In the genomic region with DNA sequence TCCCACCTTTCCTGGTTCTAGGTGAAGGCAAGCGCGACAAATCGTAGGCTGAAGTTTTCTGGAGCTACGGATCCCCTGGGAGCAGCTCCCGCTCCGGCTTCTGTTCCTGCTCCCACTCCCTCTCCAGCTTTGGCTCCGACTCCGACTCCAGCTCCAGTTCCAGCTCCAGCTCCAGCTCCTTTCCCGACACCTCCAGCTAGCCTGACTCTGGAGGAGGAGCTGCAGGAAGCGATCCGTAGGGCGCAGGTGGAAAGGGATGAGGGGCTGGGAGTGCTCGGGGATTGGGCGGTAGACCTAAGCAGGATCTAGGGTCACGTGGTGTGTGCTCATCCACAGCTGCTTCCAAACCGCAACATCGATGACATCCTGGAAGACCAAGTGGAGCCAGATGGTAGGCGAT, we compare ENCODE assay signal across 8 mouse cellular contexts. TPM values are rescaled to one million over a fixed set of nuclear protein-coding genes. Genes with fewer than 3 reads are reported as not detected.
DNase-seq lines count a peak whose midpoint lies in the region; ATAC-seq and TF ChIP-seq lines count a peak whose summit lies in the region.

No protein-coding gene starts in this region.

- H3K4me1 ChIP-seq in heart, adult 2 months (ENCODE audit: control insufficient read depth, insufficient read depth, low read length): peaks cover 16% of the 10 kb centered on the region
- H3K4me1 ChIP-seq in liver, embryonic 15.5 days (replicated peaks): peaks cover 16% of the 10 kb centered on the region

- H3K36me3 ChIP-seq in heart, adult 2 months (ENCODE audit: control insufficient read depth, insufficient read depth, low read length): no peaks in the 10 kb centered on the region; the same call in 1 of the 2 replicates
- no peaks in the 10 kb centered on the region for H3K36me3 ChIP-seq in liver, embryonic 15.5 days (replicated peaks)

- H3K79me2 ChIP-seq in heart, adult 2 months (replicated peaks; ENCODE audit: control insufficient read depth, insufficient read depth, low read length): no peaks in the 10 kb centered on the region

- H3K4me3 ChIP-seq in heart, adult 2 months: no peak overlapping the region
- H3K4me3 ChIP-seq in layer of hippocampus, adult 2 months: peak overlapping the region; percentile 51
- H3K4me3 ChIP-seq in liver, embryonic 15.5 days (replicated peaks): peak overlapping the region; percentile 45; the same call in 1 of the 2 replicates

- ATAC-seq in liver, embryonic 15.5 days (ENCODE audit: insufficient read depth): no peak

- no peaks in the 10 kb centered on the region for H3K27me3 ChIP-seq in heart, adult 2 months (ENCODE audit: control insufficient read depth, insufficient read depth, low read length)
- peaks cover 28% of the 10 kb centered on the region for H3K27me3 ChIP-seq in liver, embryonic 15.5 days

- peak overlapping the region; percentile 59 for H3K4me2 ChIP-seq in liver, embryonic 15.5 days

- H3K9ac ChIP-seq in heart, adult 2 months (ENCODE audit: low read depth, low read length): peak overlapping the region; percentile 16; the same call in 1 of the 2 replicates
- no peak overlapping the region for H3K9ac ChIP-seq in liver, embryonic 15.5 days

- TF ChIP-seq CTCF in heart, adult 2 months (IDR thresholded peaks at IDR 0.05): no peak
- TF ChIP-seq CTCF in layer of hippocampus, adult 2 months (conservative IDR thresholded peaks at IDR 0.05): no peak

- H3K9me3 ChIP-seq in liver, embryonic 15.5 days (replicated peaks): no peaks in the 10 kb centered on the region

- H3K27ac ChIP-seq in heart, adult 2 months: no peak overlapping the region
- H3K27ac ChIP-seq in layer of hippocampus, adult 2 months: peak overlapping the region; percentile 63
- no peak overlapping the region for H3K27ac ChIP-seq in liver, embryonic 15.5 days (replicated peaks)

- 35% methylated on average over 18 of the region's 18 CpGs for WGBS in heart, adult 2 months
- 17% methylated on average over 18 of the region's 18 CpGs for WGBS in liver, embryonic 15.5 days (ENCODE audit: insufficient replicate concordance)

- peak; percentile 31 to 42 for DNase-seq in heart, adult 2 months
- no peak for DNase-seq in heart, adult 8-10 months (ENCODE audit: low spot score)
- DNase-seq in cerebellum, postnatal 10 days: peak; percentile 78 to 80
- DNase-seq in frontal cortex, postnatal 25 days (ENCODE audit: low spot score in 2 of 2): peak; percentile 46 to 51
- peak; percentile 67 to 76 for DNase-seq in layer of hippocampus, adult 2 months (ENCODE audit: low spot score in 2 of 2)
- peak; percentile 60 for DNase-seq in right cerebral cortex, postnatal 14 days
- DNase-seq in spleen, postnatal 14 days (ENCODE audit: low spot score in 2 of 2): no peak

- intact Hi-C loops in heart, adult 2 months (cut with DNase I): loop anchor here (5.0 kb wide), 1 partner anchor 38 kb away; a partner anchor contains a TSS

- no peak for TF ChIP-seq POLR2A in heart, adult 2 months (IDR thresholded peaks at IDR 0.05; ENCODE audit: insufficient read depth, low read depth, low read length)

- no peak for TF ChIP-seq EP300 in heart, adult 2 months (IDR thresholded peaks at IDR 0.05; ENCODE audit: insufficient read depth, low read depth, low read length)

RNA-seq across cellular contexts. Expression of a gene that starts 4.4 kb away (rescaled TPM):
- total RNA-seq in heart, adult 2 months (2021): 1 to 10 TPM; 3.8 to 4.0 TPM
- 11.3 and 12.0 TPM in 2 replicates for polyA plus RNA-seq in heart, adult 2 months (2012; rRNA removed)
- total RNA-seq in heart, adult 8-10 months (2022): 1 to 10 TPM; 2.0 to 5.9 (median 5.1) TPM
- total RNA-seq in layer of hippocampus, adult 2 months (2021): 1 to 10 TPM; 1.2 to 4.8 TPM
- 0.91 and 1.2 TPM in 2 replicates for polyA plus RNA-seq in liver, embryonic 15.5 days (2015; fragmentation: Nextera tagmentation; extraction: Ambion mirVana)

RNA-seq across cellular contexts. Expression of a gene that starts 16.9 kb away (rescaled TPM):
- total RNA-seq in heart, adult 2 months (2021): 10 to 100 TPM; 25.0 to 25.5 TPM
- 30.5 and 30.9 TPM in 2 replicates for polyA plus RNA-seq in heart, adult 2 months (2012; rRNA removed)
- total RNA-seq in heart, adult 8-10 months (2022): 10 to 100 TPM; 17.8 to 27.2 (median 26.2) TPM
- 1 to 10 TPM; 6.1 to 7.4 TPM for total RNA-seq in layer of hippocampus, adult 2 months (2021)
- polyA plus RNA-seq in liver, embryonic 15.5 days (2015; fragmentation: Nextera tagmentation; extraction: Ambion mirVana): 2.8 and 3.8 TPM in 2 replicates

RNA-seq across cellular contexts. Expression of a gene that starts 22.0 kb away (rescaled TPM):
- under 1 TPM; 0.50 to 0.60 TPM for total RNA-seq in heart, adult 2 months (2021)
- polyA plus RNA-seq in heart, adult 2 months (2012; rRNA removed): 1.1 and 1.9 TPM in 2 replicates
- 1 to 10 TPM in 1 of 4 experiments, under 1 TPM in 3; 0.19 to 1.5 (median 0.58) TPM for total RNA-seq in heart, adult 8-10 months (2022)
- under 1 TPM; 0.13 to 0.25 TPM for total RNA-seq in layer of hippocampus, adult 2 months (2021)
- polyA plus RNA-seq in liver, embryonic 15.5 days (2015; fragmentation: Nextera tagmentation; extraction: Ambion mirVana): 0.06 TPM in 1 of 2 replicates, not detected in the other

RNA-seq across cellular contexts. Expression of a gene that starts 22.6 kb away (rescaled TPM):
- total RNA-seq in heart, adult 2 months (2021): under 1 TPM; 0.26 to 0.27 TPM
- polyA plus RNA-seq in heart, adult 2 months (2012; rRNA removed): 0.29 and 0.70 TPM in 2 replicates
- total RNA-seq in heart, adult 8-10 months (2022): under 1 TPM; 0.20 to 0.53 (median 0.35) TPM
- not detected for total RNA-seq in layer of hippocampus, adult 2 months (2021)
- 0.06 and 0.10 TPM in 2 replicates for polyA plus RNA-seq in liver, embryonic 15.5 days (2015; fragmentation: Nextera tagmentation; extraction: Ambion mirVana)

RNA-seq across cellular contexts. Expression of a gene that starts 27.1 kb away (rescaled TPM):
- not detected for total RNA-seq in heart, adult 2 months (2021)
- polyA plus RNA-seq in heart, adult 2 months (2012; rRNA removed): 0.25 TPM in 1 of 2 replicates, not detected in the other
- not detected for total RNA-seq in heart, adult 8-10 months (2022)
- not detected for total RNA-seq in layer of hippocampus, adult 2 months (2021)
- not detected in 2 replicates for polyA plus RNA-seq in liver, embryonic 15.5 days (2015; fragmentation: Nextera tagmentation; extraction: Ambion mirVana)

Comparison
In these comparisons a context has a peak if more than half of its experiments do, and no peak if none do; other contexts are left out.
1. DNase-seq: peak in heart, adult 2 months (2 of 2), cerebellum, postnatal 10 days (2 of 2), frontal cortex, postnatal 25 days (2 of 2), layer of hippocampus, adult 2 months (2 of 2) and right cerebral cortex, postnatal 14 days (single experiment); none in heart, adult 8-10 months (single experiment) and spleen, postnatal 14 days (0 of 2).